Mouse (Mus musculus) gastrocnemius, postnatal 14 days (tissue): ENCODE measurements around the gene Ptger1. TPM values are rescaled to one million over a fixed set of nuclear protein-coding genes. Genes with fewer than 3 reads are reported as not detected.

Experiments used
- DNase-seq: peaks from one replicate; pipeline ENCODE4 v3.0.0; 2021; ENCODE audit warnings: mixed read lengths
- intact Hi-C: fragments of 180-260 bp; cut with DNase I; formaldehyde crosslinking; loops from one replicate; pipeline ENCODE4 v1.15.1; 2025; ENCODE audit warnings: low total_unique reads
- total RNA-seq, 2 experiments: library from RNA; stranded (reverse); gene quantifications; 2 replicates each; pipeline ENCODE4 v1.2.3; 2021

Gene Ptger1
- total RNA-seq, 2 experiments from 2014 or later, result 0.13 to 0.49 TPM

- intact Hi-C loops, result no loop called here
- no peak for DNase-seq
These were observed 12.8 kb upstream of the Ptger1 start for GRCm38 (mm10) chr8:83653662-83654017.

GRCm38 (mm10) chr8:83654725-83655124, 11.8 kb upstream of the Ptger1 start:
- intact Hi-C loops, result no loop called here
- DNase-seq, result no peak

GRCm38 (mm10) chr8:83656043-83656442, 10.4 kb upstream of the Ptger1 start:
- no peak for DNase-seq
- intact Hi-C loops, result no loop called here

GRCm38 (mm10) chr8:83656484-83657246, 9.8 kb upstream of the Ptger1 start:
- DNase-seq, result no peak
- intact Hi-C loops, result no loop called here

GRCm38 (mm10) chr8:83660545-83660944, 5.9 kb upstream of the Ptger1 start:
- DNase-seq, result no peak
- intact Hi-C loops, result loop anchor here (10.0 kb wide), 1 partner anchor 64 kb away; no protein-coding TSS in a partner anchor

- intact Hi-C loops, result loop anchor here (10.0 kb wide), 1 partner anchor 64 kb away; no protein-coding TSS in a partner anchor
- DNase-seq, result peak; percentile 37
These were observed 5.3 kb upstream of the Ptger1 start for GRCm38 (mm10) chr8:83660995-83661680.

- intact Hi-C loops, result loop anchor here (10.0 kb wide), 1 partner anchor 62 kb away; no protein-coding TSS in a partner anchor
These were observed 4.1 kb upstream of the Ptger1 start for GRCm38 (mm10) chr8:83662421-83662826.

GRCm38 (mm10) chr8:83664096-83664495, 2.4 kb upstream of the Ptger1 start:
- DNase-seq, result no peak
- intact Hi-C loops, result loop anchor here (10.0 kb wide), 1 partner anchor 61 kb away; no protein-coding TSS in a partner anchor

More at GRCm38 (mm10) chr8:83662421-83662826, 4.1 kb upstream of the Ptger1 start:
- DNase-seq, result peak; percentile 91

- DNase-seq, result peak; percentile 42
- intact Hi-C loops, result loop anchor here (10.0 kb wide), 1 partner anchor 60 kb away; no protein-coding TSS in a partner anchor
These were observed 1.4 kb upstream of the Ptger1 start for GRCm38 (mm10) chr8:83664931-83665625.

GRCm38 (mm10) chr8:83666866-83667234, 372 bp downstream of the Ptger1 start:
- intact Hi-C loops, result loop anchor here (10.0 kb wide), 1 partner anchor 58 kb away; no protein-coding TSS in a partner anchor

GRCm38 (mm10) chr8:83667526-83667925, 1.0 kb downstream of the Ptger1 start:
- DNase-seq, result no peak
- intact Hi-C loops, result loop anchor here (10.0 kb wide), 1 partner anchor 57 kb away; no protein-coding TSS in a partner anchor

More at GRCm38 (mm10) chr8:83666866-83667234, 372 bp downstream of the Ptger1 start:
- DNase-seq, result no peak

GRCm38 (mm10) chr8:83668010-83668916, 1.8 kb downstream of the Ptger1 start:
- intact Hi-C loops, result loop anchor here (10.0 kb wide), 1 partner anchor 57 kb away; no protein-coding TSS in a partner anchor
- DNase-seq, result peak; percentile 60

- intact Hi-C loops, result loop anchor here (10.0 kb wide), 1 partner anchor 56 kb away; no protein-coding TSS in a partner anchor
- no peak for DNase-seq
These were observed 2.5 kb downstream of the Ptger1 start for GRCm38 (mm10) chr8:83669013-83669412.

GRCm38 (mm10) chr8:83672936-83673335, 6.5 kb downstream of the Ptger1 start:
- intact Hi-C loops, result no loop called here
- DNase-seq, result no peak

GRCm38 (mm10) chr8:83674497-83674896, 8.0 kb downstream of the Ptger1 start:
- intact Hi-C loops, result no loop called here

GRCm38 (mm10) chr8:83679866-83680265, 13.4 kb downstream of the Ptger1 start:
- DNase-seq, result no peak
- intact Hi-C loops, result no loop called here

More at GRCm38 (mm10) chr8:83674497-83674896, 8.0 kb downstream of the Ptger1 start:
- DNase-seq, result no peak

- intact Hi-C loops, result no loop called here
- DNase-seq, result no peak
These were observed 14.1 kb downstream of the Ptger1 start for GRCm38 (mm10) chr8:83680603-83681002.

GRCm38 (mm10) chr8:83681099-83681498, 14.6 kb downstream of the Ptger1 start:
- DNase-seq, result no peak
- intact Hi-C loops, result no loop called here

GRCm38 (mm10) chr8:83684517-83684916, 18.0 kb downstream of the Ptger1 start:
- intact Hi-C loops, result no loop called here
- DNase-seq, result no peak
